Mouse (Mus musculus): ENCODE results near the gene Rcvrn. TPM values are rescaled to one million over a fixed set of nuclear protein-coding genes. Genes with fewer than 3 reads are reported as not detected.

Gene Rcvrn
- total RNA-seq, 2 experiments from 2014 or later = 0.52 to 2.0 TPM

GRCm38 (mm10) chr11:67738345-67738744 lies 43.2 kb downstream of the Rcvrn start:
- no peak for DNase-seq (ENCODE audit: extremely low spot score in 1 of 2, low spot score in 1 of 2)

- no peak for DNase-seq (ENCODE audit: extremely low spot score in 1 of 2, low spot score in 1 of 2)
Measured at GRCm38 (mm10) chr11:67738846-67739490, 43.8 kb downstream of the Rcvrn start.

GRCm38 (mm10) chr11:67741569-67741968 lies 46.4 kb downstream of the Rcvrn start:
- no peak for DNase-seq (ENCODE audit: extremely low spot score in 1 of 2, low spot score in 1 of 2)

Other genes starting within 250 kb of the Rcvrn start
- 100 to 1,000 TPM; 429 to 466 TPM for gene Gas7, start 239.9 kb upstream of the Rcvrn start, total RNA-seq (2021)
- gene Glp2r, start 75.8 kb downstream of the Rcvrn start, total RNA-seq (2021) = 1 to 10 TPM; 3.0 to 3.7 TPM
- not detected for gene Gsg1l2, start 79.3 kb downstream of the Rcvrn start, total RNA-seq (2021)
- gene Dhrs7c, start 102.9 kb downstream of the Rcvrn start, total RNA-seq (2021) = not detected
- gene Usp43, start 226.8 kb downstream of the Rcvrn start, total RNA-seq (2021) = 1 to 10 TPM in 1 of 2 experiments, under 1 TPM in 1; 0.76 to 1.1 TPM

Measured in layer of hippocampus, postnatal 25 days (tissue).